Mouse (Mus musculus): ENCODE results near the gene Suz12. TPM values are rescaled to one million over a fixed set of nuclear protein-coding genes. Genes with fewer than 3 reads are reported as not detected.

Gene Suz12
- polyA plus RNA-seq, 1 experiment = 192 TPM

DNA sequence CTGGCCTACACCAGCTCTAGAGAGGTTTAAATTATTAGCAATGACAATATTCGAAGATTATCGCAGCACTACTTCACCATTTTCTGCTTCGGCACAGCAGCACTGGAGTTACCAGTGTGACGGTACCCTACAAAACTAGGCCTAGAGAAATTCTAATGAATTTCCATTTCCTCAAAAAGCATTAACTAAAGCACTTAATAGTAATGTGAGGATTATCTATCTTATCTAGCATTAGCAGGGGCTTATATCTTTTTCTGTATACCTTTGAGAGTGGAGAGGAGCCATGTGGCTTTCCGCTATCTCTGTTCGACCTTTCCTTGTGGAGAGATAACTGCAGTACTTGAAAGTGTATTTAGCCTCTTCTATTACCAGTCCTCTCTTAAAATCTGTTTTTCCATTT lies 86.8 kb downstream of the Suz12 start:
- no peak for TF ChIP-seq POLR2A (IDR thresholded peaks at IDR 0.05; ENCODE audit: insufficient read depth, low read depth, low read length)
- TF ChIP-seq CTCF (IDR thresholded peaks at IDR 0.05; ENCODE audit: insufficient read depth, low read depth, low read length) = no peak
- 81% methylated on average over 6 of the region's 6 CpGs for WGBS
- Histone ChIP-seq H3K4me1 (ENCODE audit: control insufficient read depth, insufficient read depth, low read length) (0 out of 2 replicates have a peak, but pooled peaks cover 5% of the 10 kb centered on the region), H3K27ac (ENCODE audit: insufficient read depth, low read depth, low read length) (no peak overlapping the region), H3K4me3 (ENCODE audit: insufficient read depth, low read depth, low read length) (no peak overlapping the region)

DNA sequence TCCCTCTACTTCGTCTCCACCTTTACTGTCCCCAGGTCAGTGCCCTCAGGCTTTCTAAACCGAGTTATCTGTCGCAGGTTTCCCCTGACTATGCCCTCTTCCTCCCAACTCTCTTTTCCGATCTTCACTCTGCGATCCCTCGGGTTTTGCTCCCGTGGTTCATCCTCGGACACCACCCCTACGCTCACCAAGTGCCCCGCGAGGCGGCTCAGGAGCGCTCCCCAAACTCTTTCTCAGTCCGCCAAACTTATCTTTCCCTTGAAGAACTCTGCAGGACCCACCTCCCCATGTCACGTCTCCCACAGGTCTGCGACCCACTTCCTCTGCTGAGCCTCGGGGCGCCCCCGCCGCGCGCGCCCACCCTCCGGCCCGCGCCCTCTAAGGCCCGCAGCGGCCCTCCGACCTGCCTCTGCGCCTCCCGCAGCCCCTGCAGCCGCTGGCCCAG lies 87.5 kb downstream of the Suz12 start:
- Histone ChIP-seq H3K27ac (ENCODE audit: insufficient read depth, low read depth, low read length) (peak overlapping the region; percentile 55), H3K4me3 (ENCODE audit: insufficient read depth, low read depth, low read length) (peak overlapping the region; percentile 79), H3K4me1 (ENCODE audit: control insufficient read depth, insufficient read depth, low read length) (0 out of 2 replicates have a peak, but pooled peaks cover 5% of the 10 kb centered on the region)
- 3% methylated on average over 32 of the region's 32 CpGs for WGBS
- TF ChIP-seq CTCF (IDR thresholded peaks at IDR 0.05; ENCODE audit: insufficient read depth, low read depth, low read length) = no peak
- TF ChIP-seq POLR2A (IDR thresholded peaks at IDR 0.05; ENCODE audit: insufficient read depth, low read depth, low read length) = no peak

DNA sequence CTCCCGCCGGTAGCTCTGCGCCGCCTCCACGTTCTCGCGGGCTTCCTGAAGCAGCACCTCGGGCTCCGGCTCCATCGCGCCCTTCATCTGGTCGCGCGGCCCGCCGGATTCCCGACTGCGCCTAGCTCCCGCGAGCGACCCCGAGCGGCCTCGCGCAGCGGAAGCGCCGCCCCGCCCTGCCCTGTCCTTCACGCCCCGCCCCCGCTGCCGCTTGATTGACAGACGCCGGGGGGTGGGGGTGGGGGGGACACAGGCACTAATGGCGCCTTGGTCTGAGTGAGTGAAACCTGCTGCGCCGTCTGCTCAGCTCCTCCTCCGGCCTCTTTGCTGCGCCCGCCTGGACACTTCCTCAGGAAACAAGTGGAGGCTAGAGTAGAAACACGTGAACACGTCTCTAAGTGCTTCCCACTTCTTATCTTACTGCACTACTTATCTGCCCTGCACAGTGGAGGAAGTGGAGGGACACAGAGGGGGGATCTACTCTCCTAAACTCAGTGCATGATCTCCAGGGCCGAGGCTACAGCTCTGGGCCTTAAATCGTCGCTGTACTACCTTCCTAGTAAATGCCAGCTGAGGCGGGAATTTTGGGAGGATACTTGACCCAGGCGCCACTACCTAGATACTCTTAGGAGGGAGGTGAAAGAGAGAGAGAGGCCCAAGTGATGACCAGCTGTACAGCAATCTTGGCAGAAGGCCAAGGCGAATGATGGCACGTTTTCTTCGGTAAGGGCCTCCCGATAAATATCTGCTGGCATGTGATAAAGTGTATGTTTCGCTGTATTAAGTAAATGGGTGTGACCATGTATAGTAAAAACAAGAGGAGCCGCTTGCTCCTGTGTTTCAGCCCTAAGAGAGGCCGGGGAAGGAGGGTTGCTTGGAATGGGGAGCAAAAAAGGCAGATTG lies 88.2 kb downstream of the Suz12 start, which contains the start of gene Crlf3:
Gene Crlf3, minus strand, starts transcription at position 166 of the 903 bp plus-strand sequence.
- peak within 1 kb of the TSS; percentile 79 for H3K4me3 ChIP-seq (ENCODE audit: insufficient read depth, low read depth, low read length)
- 9% methylated on average over 55 of the region's 55 CpGs for WGBS

DNA sequence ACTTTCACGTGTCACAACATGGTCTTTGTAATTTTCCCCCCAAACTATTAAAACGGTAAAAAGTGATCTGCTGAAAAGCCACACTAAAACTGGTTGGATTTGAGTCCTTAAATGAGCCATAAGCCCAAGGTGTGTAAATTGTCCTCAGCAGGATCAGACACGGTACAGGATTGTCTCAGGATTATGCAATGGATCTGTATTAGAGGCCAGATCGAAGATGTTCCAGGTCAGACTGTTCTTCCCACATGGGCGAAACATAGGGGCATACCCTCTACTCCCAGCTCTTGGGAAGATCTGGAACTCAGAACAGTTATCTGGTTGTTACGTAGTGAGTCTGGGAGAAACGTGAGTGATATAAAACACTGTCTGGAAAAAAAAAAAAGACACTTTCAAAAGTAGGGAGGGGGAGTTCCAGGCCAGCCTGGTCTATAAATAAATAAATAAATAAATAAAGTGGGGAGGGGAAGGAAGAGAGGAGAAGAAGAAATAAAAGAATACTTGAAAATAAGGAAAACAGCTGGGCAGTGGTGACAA lies 88.9 kb downstream of the Suz12 start:
- no peak overlapping the region for H3K4me3 ChIP-seq (ENCODE audit: insufficient read depth, low read depth, low read length)
- 89% methylated on average over 7 of the region's 7 CpGs for WGBS
- no peak overlapping the region for H3K27ac ChIP-seq (ENCODE audit: insufficient read depth, low read depth, low read length)
- 0 out of 2 replicates have a peak, but pooled peaks cover 5% of the 10 kb centered on the region for H3K4me1 ChIP-seq (ENCODE audit: control insufficient read depth, insufficient read depth, low read length)
- TF ChIP-seq CTCF (IDR thresholded peaks at IDR 0.05; ENCODE audit: insufficient read depth, low read depth, low read length) = no peak
- no peak for TF ChIP-seq POLR2A (IDR thresholded peaks at IDR 0.05; ENCODE audit: insufficient read depth, low read depth, low read length)

More for the DNA sequence above, 88.2 kb downstream of the Suz12 start, which contains the start of gene Crlf3:
- TF ChIP-seq CTCF (IDR thresholded peaks at IDR 0.05; ENCODE audit: insufficient read depth, low read depth, low read length) (no peak), POLR2A (IDR thresholded peaks at IDR 0.05; ENCODE audit: insufficient read depth, low read depth, low read length) (peak; percentile 75)
- Histone ChIP-seq H3K4me1 (ENCODE audit: control insufficient read depth, insufficient read depth, low read length) (0 out of 2 replicates have a peak, but pooled peaks cover 5% of the 10 kb centered on the region), H3K27ac (ENCODE audit: insufficient read depth, low read depth, low read length) (peak within 1 kb of the TSS; percentile 55)

Other genes with a start within 250 kb of the Suz12 start
- gene Utp6, start 30.7 kb upstream of the Suz12 start, polyA plus RNA-seq (2012; ENCODE audit: insufficient read depth, insufficient read length, low replicate concordance, missing spikeins) = not detected in 2 replicates
- gene Crlf3, start 87.9 kb downstream of the Suz12 start, polyA plus RNA-seq (2012; ENCODE audit: insufficient read depth, insufficient read length, low replicate concordance, missing spikeins) = not detected in 2 replicates
- gene Atad5, start 96.3 kb downstream of the Suz12 start, polyA plus RNA-seq (2012; ENCODE audit: insufficient read depth, insufficient read length, low replicate concordance, missing spikeins) = not detected in 2 replicates
- gene Tefm, start 149.1 kb downstream of the Suz12 start, polyA plus RNA-seq (2012; ENCODE audit: insufficient read depth, insufficient read length, low replicate concordance, missing spikeins) = not detected in 2 replicates
- gene Adap2, start 161.0 kb downstream of the Suz12 start, polyA plus RNA-seq (2012; ENCODE audit: insufficient read depth, insufficient read length, low replicate concordance, missing spikeins) = not detected in 2 replicates
- not detected in 2 replicates for gene Rnf135, start 190.7 kb downstream of the Suz12 start, polyA plus RNA-seq (2012; ENCODE audit: insufficient read depth, insufficient read length, low replicate concordance, missing spikeins)
- not detected in 2 replicates for gene Rhot1, start 215.9 kb downstream of the Suz12 start, polyA plus RNA-seq (2012; ENCODE audit: insufficient read depth, insufficient read length, low replicate concordance, missing spikeins)